ENCODE assay signal across 18 mouse cellular contexts in the genomic region with DNA sequence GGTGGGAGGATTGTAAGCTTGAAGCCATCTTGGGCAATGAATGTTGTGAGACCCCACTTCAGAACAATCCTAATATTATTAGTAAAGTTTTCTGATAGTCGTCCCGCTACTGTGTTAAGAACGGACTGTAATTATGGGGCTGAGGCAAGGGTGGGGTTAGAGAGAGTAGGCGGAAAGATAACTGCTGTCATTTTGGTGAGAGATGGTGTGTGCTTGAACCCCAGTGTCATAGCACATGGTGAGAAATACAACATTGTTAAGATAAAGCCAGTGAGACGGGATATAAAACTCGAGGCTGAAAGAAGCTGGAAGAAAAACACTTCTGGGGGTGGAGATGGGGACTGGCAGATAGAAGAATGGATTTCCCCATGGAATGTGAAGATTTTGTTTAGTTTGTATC. TPM values are rescaled to one million over a fixed set of nuclear protein-coding genes. Genes with fewer than 3 reads are reported as not detected.
A peak's percentile ranks its signal among the peaks of the same experiment; 100 is the strongest.
DNase-seq lines count a peak whose midpoint lies in the region; ATAC-seq and TF ChIP-seq lines count a peak whose summit lies in the region.
"Had no signal": no experiment of that assay in that cellular context is flagged by ENCODE, and none has a peak within 500 bp of the region (broad histone marks: within the 10 kb centered on the region; RNA-seq: fewer than 3 reads in every experiment).

No protein-coding gene starts in this region.

- H3K4me3 ChIP-seq in heart, embryonic 16.5 days (ENCODE audit: low read length): no peak overlapping the region; the same call in 1 of the 2 replicates
- no peak overlapping the region for H3K4me3 ChIP-seq in lung, embryonic 14.5 days (ENCODE audit: low read depth, low read length)
- H3K4me3 ChIP-seq in liver, embryonic 14.5 days (ENCODE audit: insufficient read depth in 1 of 2, low read depth in 2 of 2, low read length in 2 of 2): peak overlapping the region in 1 of 2 experiments; percentile 6; a peak in 1 of 4 replicates

- peaks cover 3% of the 10 kb centered on the region; the same call in 1 of the 2 replicates for H3K36me3 ChIP-seq in heart, embryonic 16.5 days (ENCODE audit: control insufficient read depth, insufficient read depth)
- H3K36me3 ChIP-seq in lung, embryonic 14.5 days (ENCODE audit: insufficient read depth): no peaks in the 10 kb centered on the region
- no peaks in the 10 kb centered on the region; the same call in 1 of the 2 replicates for H3K36me3 ChIP-seq in liver, embryonic 14.5 days (replicated peaks; ENCODE audit: control insufficient read depth, insufficient read depth, low read depth)

- no peak for TF ChIP-seq CTCF in lung, embryonic 14.5 days (IDR thresholded peaks at IDR 0.05; ENCODE audit: low read depth)
- no peak for TF ChIP-seq CTCF in liver, embryonic 14.5 days (IDR thresholded peaks at IDR 0.05; ENCODE audit: low read depth)

- no peak for DNase-seq in heart, postnatal 36 days
- peak; percentile 50 for DNase-seq in lung, embryonic 14.5 days
- no peak for DNase-seq in lung, postnatal 4 days
- peak; percentile 38 for DNase-seq in c-Kit-positive CD71-positive TER-119-positive erythroid progenitor cells, embryonic 14.5 days (ENCODE audit: low spot score)
- DNase-seq in liver, embryonic 14.5 days (ENCODE audit: low read depth in 3 of 3, low spot score in 3 of 3): peak in 2 of 3 experiments; percentile 7 to 19
- no peak for DNase-seq in ovary, adult 18-20 months (ENCODE audit: low spot score)
- DNase-seq in layer of hippocampus, postnatal 14 days (ENCODE audit: low spot score in 2 of 2): no peak
- DNase-seq: cerebellum, adult 2 months; gastrocnemius, postnatal 36 days; kidney, postnatal 36 days; left cerebral cortex, postnatal 4 days; lung, postnatal 14 days; spleen, adult 18-20 months had no signal

- H3K27ac ChIP-seq in heart, embryonic 16.5 days (ENCODE audit: low read length): peak overlapping the region; percentile 19
- H3K27ac ChIP-seq in lung, embryonic 14.5 days (ENCODE audit: low read depth): peak overlapping the region; percentile 95; the same call in 1 of the 2 replicates
- no peak overlapping the region for H3K27ac ChIP-seq in liver, embryonic 14.5 days
- H3K27ac ChIP-seq: hindbrain, embryonic 14.5 days; midbrain, embryonic 12.5 days had no signal

- H3K9me3 ChIP-seq in heart, embryonic 16.5 days (replicated peaks; ENCODE audit: control insufficient read depth, low read length): peaks cover 5% of the 10 kb centered on the region
- H3K9me3 ChIP-seq in lung, embryonic 14.5 days (ENCODE audit: low read depth, low read length): peaks cover 3% of the 10 kb centered on the region; the same call in 1 of the 2 replicates
- H3K9me3 ChIP-seq in liver, embryonic 14.5 days (ENCODE audit: control insufficient read depth, low read length): peaks cover 4% of the 10 kb centered on the region

- no peak for ATAC-seq in heart, embryonic 16.5 days (replicated peaks; ENCODE audit: extremely low read depth, insufficient read depth, low FRiP score)
- no peak for ATAC-seq in lung, embryonic 14.5 days (ENCODE audit: insufficient read depth)
- no peak for ATAC-seq in liver, embryonic 14.5 days (ENCODE audit: insufficient read depth)
- ATAC-seq: CD4-positive, CD25-positive, alpha-beta regulatory T cell, adult 4 months; Patski had no signal

- intact Hi-C loops in heart, postnatal 36 days (cut with DNase I): loop anchor here (5.0 kb wide), 4 partner anchors 63 to 618 kb away; a partner anchor contains a TSS

- H3K27me3 ChIP-seq in heart, embryonic 16.5 days (ENCODE audit: control insufficient read depth, insufficient read depth, low read length): no peaks in the 10 kb centered on the region
- H3K27me3 ChIP-seq in lung, embryonic 14.5 days (ENCODE audit: insufficient read depth, low read length): no peaks in the 10 kb centered on the region
- no peaks in the 10 kb centered on the region for H3K27me3 ChIP-seq in liver, embryonic 14.5 days (ENCODE audit: control insufficient read depth, insufficient read depth, low read length)
- H3K27me3 ChIP-seq: midbrain, embryonic 12.5 days; Patski had no signal

- no peak for TF ChIP-seq EP300 in liver, embryonic 14.5 days (IDR thresholded peaks at IDR 0.05; ENCODE audit: low read depth)

- H3K9ac ChIP-seq in heart, embryonic 16.5 days (ENCODE audit: low read length): no peak overlapping the region
- peak overlapping the region; percentile 67; the same call in 1 of the 2 replicates for H3K9ac ChIP-seq in lung, embryonic 14.5 days
- no peak overlapping the region; the same call in 1 of the 2 replicates for H3K9ac ChIP-seq in liver, embryonic 14.5 days (replicated peaks)

- 67% methylated on average over 6 of the region's 6 CpGs for WGBS in heart, embryonic 16.5 days
- 34% methylated on average over 6 of the region's 6 CpGs for WGBS in lung, embryonic 14.5 days
- 38% methylated on average over 6 of the region's 6 CpGs for WGBS in liver, embryonic 14.5 days (ENCODE audit: insufficient replicate concordance)

- H3K4me1 ChIP-seq in heart, embryonic 16.5 days (ENCODE audit: control insufficient read depth, insufficient read depth, low read length): peaks cover 13% of the 10 kb centered on the region
- H3K4me1 ChIP-seq in lung, embryonic 14.5 days (ENCODE audit: insufficient read depth): peaks cover 5% of the 10 kb centered on the region; the same call in 1 of the 2 replicates
- H3K4me1 ChIP-seq in liver, embryonic 14.5 days (replicated peaks; ENCODE audit: control insufficient read depth in 2 of 2, insufficient read depth in 2 of 2, low read length in 1 of 2): peaks cover 9 to 17% of the 10 kb centered on the region in 2 experiments

- peak overlapping the region; percentile 91; the same call in 1 of the 2 replicates for H3K4me2 ChIP-seq in heart, embryonic 16.5 days (ENCODE audit: low read depth, low read length)
- H3K4me2 ChIP-seq in lung, embryonic 14.5 days: peak overlapping the region; percentile 78
- peak overlapping the region; percentile 88 for H3K4me2 ChIP-seq in liver, embryonic 14.5 days (ENCODE audit: low read depth)

RNA-seq across cellular contexts. Expression of a gene that starts 1.5 kb away (rescaled TPM):
- 21.1 and 26.3 TPM in 2 replicates for polyA plus RNA-seq in heart, embryonic 16.5 days (2015; fragmentation: Nextera tagmentation; extraction: Ambion mirVana)
- total RNA-seq in heart, postnatal 36 days (2021): 1 to 10 TPM; 6.8 to 7.3 TPM
- 22.3 and 22.6 TPM in 2 replicates for polyA plus RNA-seq in lung, embryonic 14.5 days (2014; fragmentation: Nextera tagmentation; extraction: Ambion mirVana)
- 5.7 and 8.0 TPM in 2 replicates for polyA plus RNA-seq in liver, embryonic 14.5 days (2012; rRNA removed)
- 3.1 TPM in 2 replicates for polyA plus RNA-seq in liver, embryonic 14.5 days (2014; fragmentation: Nextera tagmentation; extraction: Ambion mirVana)
- total RNA-seq in layer of hippocampus, postnatal 14 days (2021): 10 to 100 TPM; 12.6 to 12.8 TPM

Comparison
In these comparisons a context has a peak if more than half of its experiments do, and no peak if none do; other contexts are left out.
1. DNase-seq: peak in lung, embryonic 14.5 days (single experiment), c-Kit-positive CD71-positive TER-119-positive erythroid progenitor cells, embryonic 14.5 days (single experiment) and liver, embryonic 14.5 days (2 of 3); none in heart, postnatal 36 days (0 of 2), lung, postnatal 4 days (0 of 2), ovary, adult 18-20 months (single experiment) and layer of hippocampus, postnatal 14 days (0 of 2).
2. Peak in every context shown above with its lines, with median percentiles within 50 percentile points of each other: H3K4me2 ChIP-seq.